Mouse (Mus musculus) duodenum, adult 2 months (tissue): ENCODE results near the gene Rubcnl. TPM values are rescaled to one million over a fixed set of nuclear protein-coding genes. Genes with fewer than 3 reads are reported as not detected.

Experiments used
- polyA plus RNA-seq: library from polyadenylated mRNA; depleted of rRNA; stranded (reverse); fragments of >200 nt; gene quantifications from 2 replicates; pipeline ENCODE4 v1.2.3, GENCODE M21; 2012; ENCODE audit warnings: low replicate concordance; rRNA removed

Gene Rubcnl
- polyA plus RNA-seq, result 0.19 and 0.37 TPM in 2 replicates

DNA sequence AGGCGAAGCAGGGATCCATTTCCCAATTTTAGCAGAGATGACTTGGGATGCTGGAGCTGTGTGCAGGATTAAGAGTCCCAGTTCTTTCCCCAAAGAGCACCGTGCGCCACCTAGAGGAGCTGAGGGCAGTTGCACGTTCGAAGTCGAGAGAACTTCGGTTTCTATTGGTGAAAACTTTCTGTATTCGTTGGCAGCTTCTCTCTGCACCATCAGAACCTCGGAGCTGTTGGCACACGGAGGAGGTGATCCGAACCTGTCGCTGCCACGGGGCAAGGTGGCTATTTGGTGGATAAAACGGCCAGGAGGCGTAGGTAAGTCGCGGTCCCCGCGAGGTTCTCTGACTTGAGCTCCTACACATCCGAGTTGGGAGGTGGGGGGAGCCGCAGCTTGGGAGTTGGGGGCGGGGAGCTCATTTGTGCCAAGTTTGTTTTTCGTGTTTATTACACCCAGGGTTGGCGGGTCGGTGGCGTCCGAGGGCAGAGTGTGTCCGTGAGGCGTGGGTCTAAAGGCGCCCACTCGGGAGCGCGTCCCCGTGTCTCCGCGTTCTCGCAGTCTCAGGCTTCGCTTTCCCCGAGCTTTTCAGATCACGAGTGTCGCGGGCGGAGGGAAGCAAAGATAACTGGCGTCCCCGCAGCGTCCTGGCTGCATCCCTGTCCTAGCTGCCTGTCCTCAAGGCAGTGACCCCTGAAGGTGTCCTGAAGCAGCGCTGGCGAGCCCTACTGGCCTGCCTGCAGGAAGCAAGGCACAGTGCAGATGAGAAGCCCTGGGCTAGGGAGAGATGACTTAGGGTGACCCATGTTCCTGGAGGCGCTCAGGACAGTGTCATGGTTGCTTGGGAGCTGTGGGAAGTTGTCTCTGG lies at the start of gene Rubcnl:
Gene Rubcnl (plus strand): TSS at position 172 of the 859 bp plus-strand sequence.

Other genes starting within 250 kb of the Rubcnl start
- gene Lrch1, start 68.2 kb upstream of the Rubcnl start, polyA plus RNA-seq, result 4.1 and 4.9 TPM in 2 replicates
- not detected in 2 replicates for gene Lrrc63, start 114.9 kb downstream of the Rubcnl start, polyA plus RNA-seq
- gene Lcp1, start 115.1 kb downstream of the Rubcnl start, polyA plus RNA-seq, result 1.9 and 2.0 TPM in 2 replicates
- gene Cpb2, start 226.3 kb downstream of the Rubcnl start, polyA plus RNA-seq, result not detected in 2 replicates